Mouse (Mus musculus) forebrain, embryonic 14.5 days (tissue): Measurements from ENCODE around the gene Mdp1. TPM values are rescaled to one million over a fixed set of nuclear protein-coding genes. Genes with fewer than 3 reads are reported as not detected.
A peak's percentile ranks its signal among the peaks of the same experiment; 100 is the strongest.

Experiments used
- ATAC-seq: fragments of 200-750 bp; cut with Nextera tagmentation; 2 replicates; pipeline ENCODE4 v1.8.0; 2017; ENCODE audit warnings: mild to moderate bottlenecking, moderate library complexity
- DNase-seq: peaks from one replicate; pipeline ENCODE4 v3.0.0-alpha.2; 2015; ENCODE audit warnings: low spot score
- H3K27ac ChIP-seq: fragments of 300-500 bp; sonication (generic); 2 replicates; pipeline ENCODE4 v1.5.1; 2014; ENCODE audit warnings: low read depth, mild to moderate bottlenecking, control low read depth, low read length, moderate library complexity
- H3K27me3 ChIP-seq: fragments of 300-500 bp; sonication (generic); replicated peaks from 2 replicates; pipeline ENCODE4 v1.6.1; 2014; ENCODE audit warnings: low read length, control low read depth, mixed read lengths; ENCODE audit not compliant: control insufficient read depth, insufficient read depth
- H3K36me3 ChIP-seq: fragments of 300-500 bp; sonication (generic); 2 replicates; pipeline ENCODE4 v1.6.1; 2014; ENCODE audit warnings: low read length, control low read depth; ENCODE audit not compliant: control insufficient read depth, insufficient read depth
- H3K4me1 ChIP-seq: fragments of 300-500 bp; sonication (generic); 2 replicates; pipeline ENCODE4 v1.6.1; 2014; ENCODE audit warnings: antibody characterized with exemption, low read length, control low read depth; ENCODE audit not compliant: control insufficient read depth, insufficient read depth
- H3K4me2 ChIP-seq: fragments of 300-500 bp; sonication (generic); 2 replicates; pipeline ENCODE4 v1.6.1; 2014; ENCODE audit warnings: mild to moderate bottlenecking, control low read depth, low read length
- H3K4me3 ChIP-seq: fragments of 300-500 bp; sonication (generic); 2 replicates; pipeline ENCODE4 v1.5.1; 2014; ENCODE audit warnings: low read depth, low read length, control low read depth
- H3K9ac ChIP-seq: fragments of 300-500 bp; sonication (generic); 2 replicates; pipeline ENCODE4 v1.6.1; 2014; ENCODE audit warnings: mild to moderate bottlenecking, low read length, control low read depth, moderate library complexity
- H3K9me3 ChIP-seq: fragments of 300-500 bp; sonication (generic); replicated peaks from 2 replicates; pipeline ENCODE4 v1.6.1; 2016; ENCODE audit warnings: low read length, control low read depth, mixed read lengths; ENCODE audit not compliant: control insufficient read depth
- WGBS: fragments of 180-500 bp; shearing (Covaris S2); extraction: QIAGEN DNeasy Blood & Tissue Kit; methylation state at CpG from one replicate; pipeline ENCODE4 v1.1.7; 2014; 5-methylcytosine and 5-hydroxymethylcytosine counted together
- polyA plus RNA-seq: library from polyadenylated mRNA; unstranded; fragments of >200 nt; fragmentation: Nextera tagmentation; extraction: Ambion mirVana; gene quantifications from 2 replicates; pipeline ENCODE4 v1.2.1, GENCODE M21; 2014

The Mdp1 gene
- polyA plus RNA-seq, 1 experiment from 2014 or later, result 64.4 TPM

DNA sequence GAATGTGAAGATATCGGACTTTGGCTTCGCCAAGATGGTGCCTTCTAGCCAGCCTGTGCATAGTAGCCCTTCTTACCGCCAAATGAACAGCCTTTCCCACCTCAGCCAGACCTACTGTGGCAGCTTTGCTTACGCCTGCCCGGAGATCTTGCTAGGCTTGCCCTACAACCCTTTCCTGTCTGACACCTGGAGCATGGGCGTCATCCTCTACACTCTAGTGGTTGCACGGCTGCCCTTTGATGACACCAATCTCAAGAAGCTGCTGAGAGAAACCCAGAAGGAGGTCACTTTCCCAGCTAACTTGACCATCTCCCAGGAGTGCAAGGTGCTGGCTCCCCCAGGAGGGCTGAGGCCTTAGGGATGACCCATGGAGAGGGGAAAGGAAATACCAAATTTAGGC, 8.8 kb downstream of the Mdp1 start:
- H3K4me2 ChIP-seq, result no peak overlapping the region
- no peaks in the 10 kb centered on the region for H3K27me3 ChIP-seq
- no peaks in the 10 kb centered on the region for H3K9me3 ChIP-seq
- H3K9ac ChIP-seq, result no peak overlapping the region
- H3K27ac ChIP-seq, result no peak overlapping the region
- no peak for DNase-seq
- no peak for ATAC-seq
- H3K36me3 ChIP-seq, result peaks cover 5% of the 10 kb centered on the region; the same call in 1 of the 2 replicates
- H3K4me1 ChIP-seq, result no peaks in the 10 kb centered on the region
- no peak overlapping the region for H3K4me3 ChIP-seq
- 90% methylated on average over 7 of the region's 7 CpGs for WGBS

DNA sequence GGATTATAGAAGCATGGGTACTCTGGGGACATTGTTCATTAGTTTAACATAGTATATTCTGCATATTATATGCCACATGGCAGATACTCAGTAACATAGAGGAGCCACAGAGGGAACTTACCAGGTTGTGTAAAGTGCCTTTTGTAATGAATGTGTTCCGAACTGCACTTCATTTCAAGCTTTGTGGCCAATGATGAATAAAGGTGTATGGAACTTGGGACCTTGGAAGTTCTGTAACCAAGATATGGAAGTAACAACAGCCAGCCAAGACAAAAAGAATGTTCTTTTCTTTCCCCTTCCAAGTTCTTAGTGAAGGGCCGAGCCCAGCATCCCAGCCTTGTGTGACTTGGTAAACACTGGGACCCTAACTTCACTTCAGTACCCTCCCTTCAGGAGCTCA, 10.4 kb downstream of the Mdp1 start, which contains the start of gene Tssk4:
TSS of gene Tssk4 (plus strand) at position 301 of the 400 bp plus-strand sequence.
- DNase-seq (no peak), ATAC-seq (no peak)
- Histone ChIP-seq H3K4me3 (no peak within 1 kb of the TSS), H3K9me3 (no peaks in the 10 kb centered on the region), H3K27ac (no peak within 1 kb of the TSS), H3K27me3 (no peaks in the 10 kb centered on the region), H3K9ac (no peak within 1 kb of the TSS), H3K36me3 (peaks cover 10% of the 10 kb centered on the region; the same call in 1 of the 2 replicates), H3K4me2 (no peak within 1 kb of the TSS), H3K4me1 (peaks cover 1% of the 10 kb centered on the region)
- WGBS, result 98% methylated on average over 2 of the region's 2 CpGs

DNA sequence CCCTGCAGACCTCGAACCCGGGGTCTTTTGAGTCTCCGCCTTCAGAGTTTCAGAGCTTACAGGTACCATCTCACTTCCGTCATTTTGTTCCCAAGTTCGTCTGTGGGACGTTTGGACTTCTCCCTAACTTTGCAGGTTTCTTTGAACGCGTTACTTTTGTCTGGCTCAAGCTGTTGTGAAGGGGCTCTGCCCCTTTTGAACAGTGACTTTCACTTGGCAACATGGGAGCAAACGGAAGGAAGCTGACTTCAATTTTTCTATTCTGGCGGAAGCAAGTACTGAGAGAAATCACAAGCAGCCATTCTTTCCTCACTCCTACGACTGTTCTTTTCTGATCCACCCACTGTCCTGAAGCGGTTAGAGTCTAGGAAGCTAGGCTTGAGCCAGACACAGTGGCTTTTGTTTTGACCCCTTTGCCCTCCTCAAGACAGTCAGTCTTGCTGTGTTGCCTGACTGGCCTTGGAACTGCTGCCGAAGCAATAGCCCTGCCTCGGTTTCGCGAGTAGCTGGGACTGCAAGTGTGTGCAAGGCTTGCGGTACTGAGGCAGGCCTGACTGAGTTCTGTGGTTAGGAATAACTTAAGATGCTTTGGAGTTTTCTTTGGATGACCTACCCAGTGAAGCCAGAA, 15.9 kb downstream of the Mdp1 start:
- Histone ChIP-seq H3K4me2 (peak overlapping the region; percentile 81), H3K9me3 (no peaks in the 10 kb centered on the region), H3K27me3 (no peaks in the 10 kb centered on the region), H3K9ac (peak overlapping the region; percentile 94), H3K27ac (no peak overlapping the region), H3K4me3 (peak overlapping the region; percentile 91), H3K36me3 (peaks cover 34% of the 10 kb centered on the region), H3K4me1 (peaks cover 17% of the 10 kb centered on the region)
- WGBS, result 31% methylated on average over 17 of the region's 17 CpGs
- ATAC-seq (no peak), DNase-seq (no peak)

DNA sequence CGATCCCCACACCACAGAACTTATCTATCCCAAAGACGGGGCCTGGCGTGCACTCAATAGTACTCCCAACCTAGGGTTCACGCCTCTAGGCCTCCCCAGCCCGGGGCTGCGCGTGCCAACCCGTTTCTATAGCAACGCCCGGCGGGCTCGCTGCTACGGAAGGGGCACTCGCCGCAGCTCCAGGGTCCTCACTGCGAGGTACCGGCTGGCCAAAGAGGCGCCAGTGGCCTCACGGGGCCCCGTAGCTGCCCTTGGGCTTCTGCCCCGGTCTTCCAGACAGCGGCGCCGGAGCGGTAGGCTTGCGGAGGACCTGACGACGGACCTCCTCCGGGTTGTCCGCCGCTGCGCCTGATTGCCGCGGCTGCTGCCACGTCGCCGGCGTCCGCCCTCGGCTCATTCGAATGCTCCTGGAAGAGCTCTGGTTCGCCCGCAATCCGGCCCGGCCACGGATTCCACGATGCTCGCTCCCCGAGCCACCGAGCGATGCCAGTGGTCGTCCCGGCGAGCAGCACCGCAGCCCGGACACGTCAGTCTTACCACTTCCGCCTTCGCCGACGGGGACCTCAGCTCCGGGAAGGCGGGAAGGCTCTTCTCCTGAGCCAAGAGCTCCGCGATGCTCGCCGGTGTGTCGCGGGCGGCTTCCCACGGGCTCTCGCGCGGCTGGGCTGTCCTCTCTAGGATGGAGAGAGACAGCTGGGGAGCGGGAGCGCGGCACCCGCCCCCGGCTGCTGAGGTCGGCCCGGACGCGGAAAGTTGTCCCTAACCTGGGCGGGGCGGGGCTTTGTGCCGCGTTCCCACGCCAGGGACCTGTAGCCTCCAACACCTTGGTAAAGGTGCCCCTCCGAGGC, 17.0 kb downstream of the Mdp1 start, which contains the start of gene Tm9sf1:
TSS of gene Tm9sf1 (minus strand) at position 747 of the 848 bp plus-strand sequence.
- Histone ChIP-seq H3K27ac (peak within 1 kb of the TSS; percentile 95), H3K4me2 (peak within 1 kb of the TSS; percentile 81), H3K9ac (peak within 1 kb of the TSS; percentile 94), H3K36me3 (peaks cover 45% of the 10 kb centered on the region), H3K27me3 (no peaks in the 10 kb centered on the region), H3K4me3 (peak within 1 kb of the TSS; percentile 91), H3K9me3 (no peaks in the 10 kb centered on the region), H3K4me1 (peaks cover 17% of the 10 kb centered on the region)
- peak; percentile 85 for DNase-seq
- peak; percentile 92 for ATAC-seq
- WGBS, result under 1% methylated on average over 85 of the region's 89 CpGs

DNA sequence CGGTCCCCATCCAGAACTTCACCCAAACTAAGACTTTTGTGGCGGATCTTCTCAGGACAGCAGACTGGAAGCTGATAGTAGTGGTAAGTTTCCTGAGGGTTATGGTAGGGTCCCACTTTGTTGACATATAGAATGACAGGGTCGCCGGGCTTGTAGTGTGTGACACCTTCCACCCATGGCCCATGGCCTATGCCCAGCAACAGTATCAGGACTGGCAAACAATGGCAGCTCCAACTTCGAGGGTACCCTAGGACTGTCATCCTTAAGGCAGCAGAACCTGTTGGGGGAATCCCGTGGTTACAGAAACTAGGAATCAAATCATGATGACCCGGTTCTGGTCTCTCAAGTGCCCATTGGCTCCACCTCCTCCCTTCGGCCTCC, 17.6 kb downstream of the Mdp1 start:
- Histone ChIP-seq H3K27me3 (no peaks in the 10 kb centered on the region), H3K27ac (peak overlapping the region; percentile 95), H3K4me2 (peak overlapping the region; percentile 81), H3K9ac (peak overlapping the region; percentile 94), H3K36me3 (peaks cover 51% of the 10 kb centered on the region), H3K4me3 (peak overlapping the region; percentile 91), H3K4me1 (peaks cover 17% of the 10 kb centered on the region), H3K9me3 (no peaks in the 10 kb centered on the region)
- ATAC-seq (peak; percentile 19; the same call in 1 of the 2 replicates), DNase-seq (no peak)
- 20% methylated on average over 8 of the region's 8 CpGs for whole genome bisulfite sequencing

DNA sequence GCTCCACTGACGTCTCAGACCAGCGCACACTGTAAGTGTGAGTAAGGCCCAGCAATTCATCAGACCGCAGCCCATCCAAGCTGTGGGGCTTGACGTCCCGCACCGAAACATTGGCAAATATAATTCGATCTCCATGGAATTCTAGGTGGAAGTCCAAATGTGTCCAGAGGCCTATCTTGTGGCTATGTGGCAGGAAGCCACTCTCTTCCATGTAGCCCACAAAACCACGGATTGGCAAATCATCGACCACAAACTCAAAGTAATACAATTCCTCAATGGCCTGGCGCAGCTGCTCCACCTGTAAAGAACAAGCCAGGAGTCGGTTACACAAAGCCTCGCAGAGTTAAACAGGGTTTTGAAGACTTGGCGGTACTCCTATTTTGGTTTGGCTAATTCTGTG, 19.0 kb downstream of the Mdp1 start:
- no peak overlapping the region for H3K27ac ChIP-seq
- no peak overlapping the region for H3K9ac ChIP-seq
- H3K9me3 ChIP-seq, result no peaks in the 10 kb centered on the region
- H3K36me3 ChIP-seq, result peaks cover 57% of the 10 kb centered on the region
- H3K4me1 ChIP-seq, result peaks cover 17% of the 10 kb centered on the region
- WGBS, result 95% methylated on average over 13 of the region's 13 CpGs
- no peak overlapping the region for H3K4me2 ChIP-seq
- no peak overlapping the region for H3K4me3 ChIP-seq
- ATAC-seq (no peak), DNase-seq (no peak)
- no peaks in the 10 kb centered on the region for H3K27me3 ChIP-seq

DNA sequence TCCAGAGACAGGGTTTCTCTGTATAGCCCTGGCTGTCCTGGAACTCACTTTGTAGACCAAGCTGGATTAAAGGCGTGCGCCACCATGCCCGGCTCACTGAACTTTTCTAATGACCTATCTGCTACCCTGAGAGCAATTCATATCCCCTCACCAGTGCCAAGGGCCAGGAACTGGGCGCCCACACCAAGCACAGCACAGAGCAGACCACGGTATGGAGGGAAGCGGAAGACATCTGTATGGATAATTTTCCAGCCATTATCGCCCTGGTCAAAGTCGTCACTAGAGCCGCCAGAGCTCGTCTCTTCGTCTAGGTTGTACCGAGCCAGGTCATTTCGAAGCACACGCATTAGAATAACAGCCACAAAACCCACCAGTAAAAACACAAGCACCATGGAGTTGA, 19.5 kb downstream of the Mdp1 start:
- DNase-seq, result no peak
- Histone ChIP-seq H3K9me3 (no peaks in the 10 kb centered on the region), H3K36me3 (peaks cover 58% of the 10 kb centered on the region), H3K4me3 (no peak overlapping the region), H3K9ac (no peak overlapping the region), H3K27ac (no peak overlapping the region), H3K4me1 (peaks cover 17% of the 10 kb centered on the region), H3K4me2 (no peak overlapping the region), H3K27me3 (no peaks in the 10 kb centered on the region)
- ATAC-seq, result no peak
- WGBS, result 96% methylated on average over 14 of the region's 14 CpGs

DNA sequence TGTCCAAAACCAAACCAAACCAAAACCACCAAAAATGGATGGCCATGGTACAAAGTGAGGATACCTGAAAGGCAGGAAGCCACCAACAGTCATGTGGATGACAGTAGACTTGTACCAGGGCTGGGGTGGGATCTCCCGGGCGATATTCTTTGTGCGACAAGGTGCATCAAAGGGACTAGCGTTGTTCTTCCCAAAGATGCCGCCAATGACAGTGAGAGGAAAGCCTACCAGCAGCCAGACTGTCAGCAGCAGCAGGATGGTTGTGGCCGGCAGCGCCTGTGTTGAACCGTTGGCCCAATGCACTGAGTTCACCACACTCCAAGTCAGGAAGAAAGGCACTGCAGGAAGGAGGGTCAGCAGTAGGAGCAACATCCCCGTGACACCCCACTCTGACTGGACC, 22.5 kb downstream of the Mdp1 start, which contains the start of gene Gm49378:
TSS of gene Gm49378 (minus strand) at position 101 of the 400 bp plus-strand sequence.
- no peak within 1 kb of the TSS for H3K27ac ChIP-seq
- peaks cover 72% of the 10 kb centered on the region for H3K36me3 ChIP-seq
- 96% methylated on average over 9 of the region's 9 CpGs for WGBS
- H3K9ac ChIP-seq, result no peak within 1 kb of the TSS
- H3K4me1 ChIP-seq, result peaks cover 11% of the 10 kb centered on the region
- DNase-seq, result no peak
- ATAC-seq, result no peak
- H3K9me3 ChIP-seq, result no peaks in the 10 kb centered on the region
- H3K4me2 ChIP-seq, result no peak within 1 kb of the TSS
- no peak within 1 kb of the TSS for H3K4me3 ChIP-seq
- no peaks in the 10 kb centered on the region for H3K27me3 ChIP-seq
